Mouse (Mus musculus) heart, adult 9 months (tissue): ENCODE data around the gene Hydin.

ENCODE experiments used
- DNase-seq, 2 experiments: peaks; one replicate each; pipeline ENCODE4 v3.0.0; 2022; ENCODE audit warnings: low spot score in 2 of 2

Hydin gene

GRCm38 (mm10) chr8:110444276-110444675, 177.5 kb downstream of the Hydin start:
- DNase-seq: no peak

GRCm38 (mm10) chr8:110450463-110450862, 183.7 kb downstream of the Hydin start:
- no peak for DNase-seq

DNA sequence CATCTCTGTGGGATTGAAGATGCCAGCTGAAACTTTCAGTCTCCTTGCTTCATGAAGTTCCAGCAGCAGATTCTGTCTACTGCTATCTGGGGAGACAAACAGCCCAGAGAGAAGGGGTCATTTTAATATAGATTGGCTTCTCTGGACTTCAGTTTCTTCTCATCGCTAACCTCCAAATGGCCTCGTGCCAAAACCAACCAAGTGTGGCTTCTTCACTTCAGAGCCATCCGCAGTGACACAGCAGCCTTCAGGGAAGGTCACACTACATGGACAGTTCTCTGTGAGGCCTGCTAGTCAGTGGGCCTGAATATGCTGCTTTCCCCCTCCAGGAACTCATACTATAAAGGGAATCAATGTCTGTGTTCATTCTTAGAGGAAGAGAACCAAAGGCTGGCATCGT, 187.7 kb downstream of the Hydin start:
- no peak for DNase-seq

- DNase-seq: no peak
Observed at GRCm38 (mm10) chr8:110457424-110457823, 190.6 kb downstream of the Hydin start.

DNA sequence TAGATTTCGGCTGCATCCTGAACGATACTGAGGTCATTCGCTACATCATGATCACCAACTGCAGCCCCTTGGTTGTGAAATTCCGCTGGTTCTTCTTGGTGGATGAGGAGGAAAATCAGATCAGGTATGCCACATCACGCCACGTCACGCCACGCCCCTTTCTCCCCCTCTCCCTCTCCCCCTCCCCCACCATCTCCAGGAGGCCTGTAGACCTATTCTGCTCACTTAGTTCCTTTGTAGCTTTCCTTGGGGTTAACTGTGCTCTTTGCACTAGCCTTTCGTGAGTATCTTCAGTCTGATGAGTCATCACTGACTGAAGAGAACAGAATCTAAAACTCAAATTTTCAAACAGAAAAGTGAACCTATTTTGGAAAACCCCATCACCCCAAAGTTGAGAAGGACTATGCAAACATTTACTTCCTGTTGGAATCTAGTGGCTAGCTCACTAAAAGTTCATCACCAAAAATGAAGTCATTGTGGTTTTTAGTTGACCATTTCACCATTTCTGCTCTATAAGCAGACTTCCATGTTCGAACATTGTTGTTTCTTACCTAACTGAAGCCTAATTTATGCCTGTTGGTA, 195.9 kb downstream of the Hydin start:
- no peak for DNase-seq

- no peak for DNase-seq
Observed at GRCm38 (mm10) chr8:110463773-110464460, 197.1 kb downstream of the Hydin start.

GRCm38 (mm10) chr8:110465606-110466005, 198.8 kb downstream of the Hydin start:
- DNase-seq: no peak

GRCm38 (mm10) chr8:110477256-110477655, 210.5 kb downstream of the Hydin start:
- DNase-seq: no peak

DNA sequence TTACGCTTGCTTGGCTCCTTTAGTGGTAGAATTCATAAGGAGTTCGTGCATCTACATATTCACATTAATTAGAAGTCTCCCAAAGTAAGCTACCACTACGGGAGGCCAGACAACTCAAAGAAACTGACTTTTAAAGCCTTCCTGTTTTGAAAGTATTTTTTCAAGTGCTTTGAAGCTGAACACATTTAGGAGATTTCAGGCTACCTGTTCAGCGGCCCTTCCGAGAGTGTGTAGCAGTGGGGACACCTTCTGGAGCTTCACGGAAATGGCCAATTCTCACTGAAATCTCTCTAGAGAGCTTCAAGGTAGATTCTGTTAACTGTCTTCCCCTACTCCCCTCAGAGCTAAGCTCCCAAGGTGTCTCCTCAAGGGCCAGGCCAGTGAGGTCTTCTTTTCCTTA, 211.8 kb downstream of the Hydin start:
- DNase-seq: no peak

DNA sequence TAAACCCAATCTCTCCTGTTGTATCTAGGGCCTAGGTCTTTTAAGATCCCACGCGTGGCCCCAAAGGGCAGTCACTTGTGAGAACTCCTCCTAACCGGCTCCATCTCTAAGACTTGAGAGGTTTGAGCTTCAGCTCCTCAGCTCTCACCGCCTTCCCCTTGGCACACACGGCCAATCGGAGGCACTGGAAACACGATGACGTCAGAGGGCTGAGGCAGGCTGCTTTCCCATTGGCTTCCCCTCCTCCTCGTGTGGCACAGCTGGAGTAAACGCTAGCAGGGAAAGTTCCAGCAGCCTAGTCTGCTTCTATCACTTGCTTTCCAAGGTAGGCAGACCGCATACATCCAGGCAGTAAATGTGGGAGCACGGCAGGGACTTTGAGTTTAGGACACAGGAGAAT, 212.6 kb downstream of the Hydin start:
- no peak for DNase-seq

DNA sequence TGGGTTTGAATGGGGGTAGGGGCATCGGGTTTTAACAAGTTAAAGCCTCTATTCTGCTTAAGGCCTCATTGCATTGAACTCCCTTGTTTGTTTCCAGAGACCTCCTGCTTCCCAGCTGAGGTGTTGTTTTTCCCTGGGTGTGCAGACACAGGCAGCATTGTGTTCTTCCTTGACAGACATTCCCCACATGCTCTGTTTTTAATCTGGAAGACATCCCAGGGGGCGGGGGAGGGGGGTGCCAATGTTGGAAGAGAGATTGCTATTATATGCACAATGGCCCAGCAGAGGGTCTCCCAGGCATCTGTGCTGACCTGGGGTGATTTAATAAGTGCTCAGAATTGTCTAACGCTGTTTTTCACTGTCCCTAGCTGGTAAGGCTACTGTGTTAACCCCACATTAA, 215.5 kb downstream of the Hydin start:
- DNase-seq: no peak

DNA sequence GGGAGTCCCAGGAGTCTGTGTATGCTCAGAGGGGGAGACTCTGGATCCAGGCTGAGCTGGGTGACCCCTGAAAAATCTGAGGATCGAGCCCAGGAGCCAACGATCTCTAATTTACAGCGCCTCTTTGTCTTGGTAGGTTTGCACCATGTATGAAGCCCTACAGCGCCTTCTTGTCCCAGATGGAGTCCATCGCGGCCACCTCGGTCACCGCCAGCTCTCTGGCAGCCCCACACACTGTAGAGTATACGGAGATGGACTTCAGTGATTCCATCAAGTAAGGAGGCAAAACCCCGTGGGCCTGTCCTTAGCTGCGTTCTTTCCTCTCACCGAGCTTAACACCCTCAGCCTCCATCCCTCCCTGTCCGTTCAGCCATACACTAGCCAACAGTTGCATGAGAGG, 218.5 kb downstream of the Hydin start:
- DNase-seq: no peak

GRCm38 (mm10) chr8:110486020-110486419, 219.2 kb downstream of the Hydin start:
- DNase-seq: no peak

GRCm38 (mm10) chr8:110487644-110488043, 220.9 kb downstream of the Hydin start:
- no peak for DNase-seq

GRCm38 (mm10) chr8:110489344-110489743, 222.6 kb downstream of the Hydin start:
- DNase-seq: no peak

DNA sequence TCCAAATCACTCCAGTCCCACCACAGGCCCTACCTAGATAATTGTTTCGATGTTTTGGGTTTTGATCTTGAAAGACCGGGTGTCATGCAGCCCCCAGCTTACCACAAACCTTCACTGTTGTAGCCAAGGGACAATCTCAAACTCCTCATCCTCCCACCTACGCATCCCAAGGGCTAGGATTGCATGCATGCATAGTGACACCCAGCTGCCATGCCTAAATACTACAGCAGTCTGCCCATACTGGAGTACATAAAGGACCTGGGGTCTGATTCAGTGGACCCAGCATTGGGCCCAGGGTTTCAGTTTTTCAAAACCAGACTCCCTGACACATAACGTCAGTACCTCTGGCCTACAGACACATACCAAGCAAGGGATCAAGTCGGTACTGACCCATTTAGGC, 224.3 kb downstream of the Hydin start:
- DNase-seq: no peak

- no peak for DNase-seq
Observed at GRCm38 (mm10) chr8:110496286-110496685, 229.5 kb downstream of the Hydin start.

GRCm38 (mm10) chr8:110500253-110500652, 233.5 kb downstream of the Hydin start:
- DNase-seq: no peak

GRCm38 (mm10) chr8:110500661-110501060, 233.9 kb downstream of the Hydin start:
- no peak for DNase-seq

- no peak for DNase-seq
Observed at GRCm38 (mm10) chr8:110501330-110501729, 234.6 kb downstream of the Hydin start.

GRCm38 (mm10) chr8:110502880-110503279, 236.1 kb downstream of the Hydin start:
- DNase-seq: no peak

DNA sequence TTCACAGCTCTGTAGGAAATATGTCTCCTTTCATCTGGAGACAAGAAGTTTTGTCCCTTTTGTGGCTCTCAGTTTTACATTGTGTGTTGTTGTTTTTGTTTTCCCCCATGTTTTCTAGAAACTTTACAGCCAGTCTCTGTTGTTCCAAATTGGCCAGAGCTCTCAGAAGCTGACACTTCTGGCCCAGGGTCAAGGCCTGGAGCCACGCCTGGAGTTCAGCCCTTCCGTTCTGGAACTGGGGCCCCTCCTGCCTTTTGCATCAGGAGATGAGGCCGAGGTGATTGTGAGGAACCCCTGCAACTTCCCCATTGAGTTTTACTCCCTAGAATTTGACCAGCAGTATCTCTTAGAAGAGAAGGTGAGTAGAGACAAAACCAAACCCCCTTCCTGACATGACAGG, 242.0 kb downstream of the Hydin start:
- DNase-seq: peak; percentile 10 to 43

- DNase-seq: no peak
Observed at GRCm38 (mm10) chr8:110519790-110520189, 253.0 kb downstream of the Hydin start.

- DNase-seq: no peak
Observed at GRCm38 (mm10) chr8:110521851-110522250, 255.1 kb downstream of the Hydin start.
